25 mouse cellular contexts compared by ENCODE assay signal in genomic region chr9:74825102-74825501, GRCm38 (mm10). TPM values are rescaled to one million over a fixed set of nuclear protein-coding genes. Genes with fewer than 3 reads are reported as not detected.
DNase-seq lines count a peak whose midpoint lies in the region; ATAC-seq lines count a peak whose summit lies in the region.
"Had no signal": no experiment of that assay in that cellular context is flagged by ENCODE, and none has a peak within 500 bp of the region (broad histone marks: within the 10 kb centered on the region; RNA-seq: fewer than 3 reads in every experiment).

No protein-coding gene starts in this region.

- no peak overlapping the region for H3K4me3 ChIP-seq in hindbrain, embryonic 16.5 days (ENCODE audit: low read length)
- H3K4me3 ChIP-seq: embryonic facial prominence, embryonic 15.5 days; erythroblast, embryonic 14.5 days; forebrain, embryonic 10.5 days; gastrocnemius, adult 2 months; heart, embryonic 15.5 days; hindbrain, embryonic 10.5 days had no signal

- no peaks in the 10 kb centered on the region for H3K36me3 ChIP-seq in hindbrain, embryonic 16.5 days (ENCODE audit: control insufficient read depth, insufficient read depth, low read length)
- H3K36me3 ChIP-seq: embryonic facial prominence, embryonic 15.5 days; forebrain, embryonic 10.5 days; heart, embryonic 15.5 days; hindbrain, embryonic 10.5 days had no signal

- peak; percentile 12 to 40 for DNase-seq in B cell, adult 2 months
- DNase-seq in spleen, adult 18-20 months, result no peak
- no peak for DNase-seq in spleen, adult 12 weeks (ENCODE audit: low spot score)
- DNase-seq: adrenal gland, postnatal 36 days; cerebellum, adult 2 months; cerebellum, postnatal 10 days; embryo, embryonic 11 days; gastrocnemius, adult 2 months; gastrocnemius, postnatal 25 days; heart, adult 18-20 months; heart, postnatal 14 days had no signal

- 89% methylated on average over 2 of the region's 2 CpGs for WGBS in hindbrain, embryonic 16.5 days

- H3K9me3 ChIP-seq in hindbrain, embryonic 16.5 days (ENCODE audit: control insufficient read depth, low read length), result no peaks in the 10 kb centered on the region
- H3K9me3 ChIP-seq: embryonic facial prominence, embryonic 15.5 days; forebrain, embryonic 10.5 days; heart, embryonic 15.5 days; hindbrain, embryonic 10.5 days had no signal

- no peak overlapping the region for H3K27ac ChIP-seq in hindbrain, embryonic 16.5 days (ENCODE audit: low read depth, low read length)
- H3K27ac ChIP-seq: embryonic facial prominence, embryonic 15.5 days; forebrain, embryonic 10.5 days; gastrocnemius, adult 2 months; heart, embryonic 15.5 days; hindbrain, embryonic 10.5 days; hindbrain, embryonic 14.5 days had no signal

- no peaks in the 10 kb centered on the region for H3K27me3 ChIP-seq in hindbrain, embryonic 16.5 days (replicated peaks; ENCODE audit: control insufficient read depth, insufficient read depth, low read length)

- H3K4me1 ChIP-seq in hindbrain, embryonic 16.5 days (ENCODE audit: control insufficient read depth, insufficient read depth, low read depth, low read length), result no peaks in the 10 kb centered on the region
- H3K4me1 ChIP-seq: embryonic facial prominence, embryonic 15.5 days; heart, embryonic 15.5 days had no signal

- no peak overlapping the region for H3K4me2 ChIP-seq in hindbrain, embryonic 16.5 days (ENCODE audit: low read length)
- H3K4me2 ChIP-seq: embryonic facial prominence, embryonic 15.5 days; heart, embryonic 11.5 days; heart, embryonic 15.5 days; hindbrain, embryonic 14.5 days had no signal

- ATAC-seq in common myeloid progenitor, adult 5-6 weeks (replicated peaks; ENCODE audit: low read depth, poor library complexity, severe bottlenecking), result peak; percentile 82
- peak; percentile 92 for ATAC-seq in megakaryocyte progenitor cell, adult 5-6 weeks (replicated peaks; ENCODE audit: poor library complexity)
- ATAC-seq in hindbrain, embryonic 16.5 days, result no peak
- ATAC-seq: activated CD4-positive, CD25-positive, alpha-beta regulatory T cell, adult 4 months; forebrain, embryonic 14.5 days; Patski had no signal

- no peak overlapping the region for H3K9ac ChIP-seq in hindbrain, embryonic 16.5 days (ENCODE audit: low read depth, low read length)
- H3K9ac ChIP-seq: embryonic facial prominence, embryonic 15.5 days; heart, embryonic 15.5 days; hindbrain, embryonic 14.5 days had no signal

RNA-seq across cellular contexts. Expression of gene Onecut1, which starts 36.6 kb away (rescaled TPM):
- total RNA-seq in common myeloid progenitor, adult 5-6 weeks (2017), result not detected in 2 replicates
- not detected in 2 replicates for total RNA-seq in megakaryocyte progenitor cell, adult 5-6 weeks (2015)
- not detected in 2 replicates for total RNA-seq in megakaryocyte progenitor cell, adult 5-6 weeks (2017)
- polyA plus RNA-seq in hindbrain, embryonic 16.5 days (2015; fragmentation: Nextera tagmentation; extraction: Ambion mirVana), result 3.4 and 4.6 TPM in 2 replicates
- total RNA-seq: adrenal gland, adult 18-20 months; gastrocnemius, adult 2 months; gastrocnemius, postnatal 25 days; heart, adult 18-20 months; heart, postnatal 14 days had no signal
- polyA plus RNA-seq: activated CD4-positive, CD25-positive, alpha-beta regulatory T cell, adult 4 months; erythroblast, embryonic 14.5 days; heart, embryonic 15.5 days; Patski had no signal

Comparison
In these comparisons a context has a peak if more than half of its experiments do, and no peak if none do; other contexts are left out.
1. DNase-seq: peak in B cell, adult 2 months (2 of 2); none in spleen, adult 18-20 months (0 of 2) and spleen, adult 12 weeks (single experiment).